In genomic region chr13:44018489-44019303, GRCm38 (mm10) we compare ENCODE assay signal across 10 mouse cellular contexts.
DNase-seq lines count a peak whose midpoint lies in the region; ATAC-seq and TF ChIP-seq lines count a peak whose summit lies in the region.
"Had no signal": no experiment of that assay in that cellular context is flagged by ENCODE, and none has a peak within 500 bp of the region (broad histone marks: within the 10 kb centered on the region; RNA-seq: fewer than 3 reads in every experiment).

No protein-coding gene starts in this region.

- no peak overlapping the region for H3K9ac ChIP-seq in intestine, embryonic 14.5 days (ENCODE audit: low read length)
- H3K9ac ChIP-seq in intestine, postnatal 0 days (ENCODE audit: low read depth, low read length): no peak overlapping the region
- H3K9ac ChIP-seq in hindbrain, embryonic 12.5 days: no peak overlapping the region

- WGBS in intestine, embryonic 14.5 days: 9% methylated on average over 8 of the region's 8 CpGs
- WGBS in intestine, postnatal 0 days: 25% methylated on average over 8 of the region's 8 CpGs
- 12% methylated on average over 8 of the region's 8 CpGs for WGBS in hindbrain, embryonic 12.5 days

- no peaks in the 10 kb centered on the region for H3K36me3 ChIP-seq in intestine, embryonic 14.5 days (ENCODE audit: control insufficient read depth, insufficient read depth, low read length)
- no peaks in the 10 kb centered on the region for H3K36me3 ChIP-seq in intestine, postnatal 0 days (ENCODE audit: control insufficient read depth, insufficient read depth)
- no peaks in the 10 kb centered on the region for H3K36me3 ChIP-seq in hindbrain, embryonic 12.5 days

- intact Hi-C loops in left cerebral cortex, postnatal 14 days (cut with DNase I): no loop called here

- H3K4me1 ChIP-seq in intestine, embryonic 14.5 days (replicated peaks; ENCODE audit: control insufficient read depth, insufficient read depth, low read length): peaks cover 16% of the 10 kb centered on the region
- H3K4me1 ChIP-seq in intestine, postnatal 0 days (replicated peaks; ENCODE audit: control insufficient read depth, insufficient read depth, low read length): no peaks in the 10 kb centered on the region
- peaks cover 31% of the 10 kb centered on the region for H3K4me1 ChIP-seq in hindbrain, embryonic 12.5 days

- no peaks in the 10 kb centered on the region for H3K9me3 ChIP-seq in intestine, embryonic 14.5 days (ENCODE audit: control insufficient read depth, low read length)
- H3K9me3 ChIP-seq in intestine, postnatal 0 days (ENCODE audit: control insufficient read depth): no peaks in the 10 kb centered on the region
- H3K9me3 ChIP-seq in hindbrain, embryonic 12.5 days (replicated peaks): no peaks in the 10 kb centered on the region

- no peak for ATAC-seq in intestine, embryonic 14.5 days (replicated peaks; ENCODE audit: low FRiP score, low TSS enrichment, low read depth)
- ATAC-seq in intestine, postnatal 0 days: no peak
- peak; percentile 63; the same call in 1 of the 2 replicates for ATAC-seq in hindbrain, embryonic 12.5 days (ENCODE audit: low FRiP score)
- no peak for ATAC-seq in cerebellum, adult (ENCODE audit: insufficient number of reproducible peaks, low FRiP score, low TSS enrichment)

- H3K27ac ChIP-seq in intestine, embryonic 14.5 days (ENCODE audit: low read depth): no peak overlapping the region
- H3K27ac ChIP-seq in intestine, postnatal 0 days (ENCODE audit: low read depth, low read length): no peak overlapping the region
- no peak overlapping the region for H3K27ac ChIP-seq in hindbrain, embryonic 12.5 days

- no peaks in the 10 kb centered on the region; the same call in 1 of the 2 replicates for H3K27me3 ChIP-seq in intestine, embryonic 14.5 days (replicated peaks; ENCODE audit: control insufficient read depth, insufficient read depth, low read length)
- no peaks in the 10 kb centered on the region for H3K27me3 ChIP-seq in intestine, postnatal 0 days (replicated peaks; ENCODE audit: control insufficient read depth, insufficient read depth, low read length)
- peaks cover 42% of the 10 kb centered on the region for H3K27me3 ChIP-seq in hindbrain, embryonic 12.5 days

- H3K4me2 ChIP-seq in intestine, embryonic 14.5 days (ENCODE audit: low read length): peak overlapping the region; percentile 23; the same call in 1 of the 2 replicates
- no peak overlapping the region for H3K4me2 ChIP-seq in intestine, postnatal 0 days (replicated peaks; ENCODE audit: low read depth)
- peak overlapping the region; percentile 25 for H3K4me2 ChIP-seq in hindbrain, embryonic 12.5 days (replicated peaks)

- no peak for DNase-seq in intestine, embryonic 14.5 days (ENCODE audit: low spot score)
- peak; percentile 73 for DNase-seq in embryo, embryonic 10 days (ENCODE audit: low spot score)
- peak; percentile 27 for DNase-seq in neural tube, embryonic 10.5 days (ENCODE audit: extremely low spot score, low spot score)
- no peak for DNase-seq in thymus, postnatal 0 days (ENCODE audit: low spot score)
- DNase-seq in left cerebral cortex, postnatal 14 days (ENCODE audit: low spot score in 2 of 2): no peak
- DNase-seq: cerebellum, adult 2 months; thymus, adult 2 months had no signal

- no peak for TF ChIP-seq CTCF in intestine, postnatal 0 days (IDR thresholded peaks at IDR 0.05; ENCODE audit: low read depth)

- H3K4me3 ChIP-seq in intestine, embryonic 14.5 days (ENCODE audit: low read depth, low read length): no peak overlapping the region
- H3K4me3 ChIP-seq in intestine, postnatal 0 days (ENCODE audit: low read depth, low read length): no peak overlapping the region
- no peak overlapping the region for H3K4me3 ChIP-seq in hindbrain, embryonic 12.5 days

Comparison
In these comparisons a context has a peak if more than half of its experiments do, and no peak if none do; other contexts are left out.
1. DNase-seq: peak in embryo, embryonic 10 days (single experiment) and neural tube, embryonic 10.5 days (single experiment); none in intestine, embryonic 14.5 days (single experiment), thymus, postnatal 0 days (single experiment) and left cerebral cortex, postnatal 14 days (0 of 2).